Mouse (Mus musculus): Measurements from ENCODE around the gene Fam171a2. TPM values are rescaled to one million over a fixed set of nuclear protein-coding genes. Genes with fewer than 3 reads are reported as not detected.

The Fam171a2 gene
- polyA plus RNA-seq, 1 experiment from 2014 or later = 4.2 TPM

DNA sequence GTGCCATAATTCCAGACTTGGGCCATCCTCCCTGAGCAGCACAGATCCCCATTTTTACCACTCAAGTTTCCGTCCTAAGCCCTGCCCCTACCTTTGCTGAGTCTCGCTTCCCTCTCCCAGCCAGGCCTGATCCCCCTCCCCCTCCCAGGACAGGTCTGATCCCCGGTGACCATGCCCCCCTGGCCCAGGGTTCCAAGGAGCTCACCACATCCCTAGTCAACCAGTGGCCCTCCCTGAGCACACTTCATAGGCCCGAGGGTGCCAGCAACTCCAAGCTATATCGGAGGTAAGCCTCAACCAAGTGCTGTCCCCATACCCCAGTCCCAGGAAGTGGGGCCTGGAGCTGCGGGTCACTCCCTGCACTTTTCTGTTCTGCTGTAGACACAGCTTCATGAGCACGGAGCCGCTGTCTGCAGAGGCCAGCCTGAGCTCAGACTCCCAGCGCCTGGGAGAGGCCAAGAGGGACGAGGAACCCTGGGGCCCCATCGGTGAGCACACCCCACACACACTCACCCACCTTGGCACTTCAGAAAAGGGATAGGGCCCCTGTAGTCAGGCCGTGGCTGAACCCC is 46.9 kb downstream of the Fam171a2 start:
- Histone ChIP-seq H3K27ac (no peak overlapping the region), H3K4me1 (peaks cover 30% of the 10 kb centered on the region), H3K9me3 (replicated peaks) (no peaks in the 10 kb centered on the region), H3K4me3 (peak overlapping the region; percentile 5; the same call in 1 of the 2 replicates), H3K36me3 (peaks cover 39% of the 10 kb centered on the region), H3K27me3 (ENCODE audit: low read depth, poor library complexity, severe bottlenecking) (peaks cover 71% of the 10 kb centered on the region)
- 27% methylated on average over 12 of the region's 12 CpGs for WGBS
- DNase-seq (ENCODE audit: low spot score) = no peak

DNA sequence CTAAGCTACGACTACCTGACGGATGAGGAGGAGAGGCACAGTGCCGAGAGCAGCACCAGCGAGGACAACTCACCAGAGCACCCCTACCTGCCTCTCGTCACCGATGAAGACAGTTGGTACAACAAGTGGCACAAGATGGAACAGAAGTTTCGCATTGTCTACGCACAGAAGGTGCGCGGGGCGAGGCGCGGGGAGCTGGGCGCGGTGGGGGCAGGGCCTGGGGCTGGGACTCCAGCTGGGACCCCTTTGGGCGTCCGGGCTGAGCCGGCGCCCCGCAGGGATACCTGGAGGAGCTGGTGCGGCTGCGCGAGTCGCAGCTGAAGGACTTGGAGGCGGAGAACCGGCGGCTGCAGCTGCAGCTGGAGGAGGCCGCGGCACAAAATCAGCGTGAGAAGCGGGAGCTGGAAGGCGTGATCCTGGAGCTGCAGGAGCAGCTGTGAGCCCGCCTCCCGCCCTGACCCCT is 47.8 kb downstream of the Fam171a2 start:
- WGBS = 1% methylated on average over 34 of the region's 34 CpGs
- Histone ChIP-seq H3K27ac (0 out of 2 replicates have a peak overlapping the region, but pooled peaks have one; percentile 3), H3K9me3 (replicated peaks) (no peaks in the 10 kb centered on the region), H3K27me3 (ENCODE audit: low read depth, poor library complexity, severe bottlenecking) (peaks cover 81% of the 10 kb centered on the region), H3K36me3 (peaks cover 29% of the 10 kb centered on the region), H3K4me3 (peak overlapping the region; percentile 44), H3K4me1 (peaks cover 28% of the 10 kb centered on the region)
- no peak for DNase-seq (ENCODE audit: low spot score)

DNA sequence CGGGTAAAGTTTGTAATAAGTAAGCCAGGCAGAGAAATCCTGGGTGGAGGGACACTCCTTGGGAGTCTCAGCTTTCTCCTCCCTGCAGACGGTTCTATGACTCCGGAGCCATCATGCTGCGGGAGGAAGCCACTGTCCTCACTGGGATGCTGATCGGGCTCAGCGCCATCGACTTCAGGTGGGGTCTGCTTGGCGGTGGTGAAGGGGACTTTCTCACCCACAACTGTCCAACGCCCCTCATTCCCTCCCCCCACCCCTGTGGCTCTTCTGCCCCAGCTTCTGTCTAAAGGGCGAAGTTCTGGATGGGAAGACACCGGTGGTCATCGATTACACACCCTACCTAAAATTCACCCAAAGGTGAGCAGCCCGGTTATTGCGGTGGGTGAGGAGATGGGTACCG is 48.4 kb downstream of the Fam171a2 start:
- 13% methylated on average over 15 of the region's 15 CpGs for WGBS
- peak overlapping the region; percentile 44; the same call in 1 of the 2 replicates for H3K4me3 ChIP-seq
- peaks cover 86% of the 10 kb centered on the region for H3K27me3 ChIP-seq (ENCODE audit: low read depth, poor library complexity, severe bottlenecking)

DNA sequence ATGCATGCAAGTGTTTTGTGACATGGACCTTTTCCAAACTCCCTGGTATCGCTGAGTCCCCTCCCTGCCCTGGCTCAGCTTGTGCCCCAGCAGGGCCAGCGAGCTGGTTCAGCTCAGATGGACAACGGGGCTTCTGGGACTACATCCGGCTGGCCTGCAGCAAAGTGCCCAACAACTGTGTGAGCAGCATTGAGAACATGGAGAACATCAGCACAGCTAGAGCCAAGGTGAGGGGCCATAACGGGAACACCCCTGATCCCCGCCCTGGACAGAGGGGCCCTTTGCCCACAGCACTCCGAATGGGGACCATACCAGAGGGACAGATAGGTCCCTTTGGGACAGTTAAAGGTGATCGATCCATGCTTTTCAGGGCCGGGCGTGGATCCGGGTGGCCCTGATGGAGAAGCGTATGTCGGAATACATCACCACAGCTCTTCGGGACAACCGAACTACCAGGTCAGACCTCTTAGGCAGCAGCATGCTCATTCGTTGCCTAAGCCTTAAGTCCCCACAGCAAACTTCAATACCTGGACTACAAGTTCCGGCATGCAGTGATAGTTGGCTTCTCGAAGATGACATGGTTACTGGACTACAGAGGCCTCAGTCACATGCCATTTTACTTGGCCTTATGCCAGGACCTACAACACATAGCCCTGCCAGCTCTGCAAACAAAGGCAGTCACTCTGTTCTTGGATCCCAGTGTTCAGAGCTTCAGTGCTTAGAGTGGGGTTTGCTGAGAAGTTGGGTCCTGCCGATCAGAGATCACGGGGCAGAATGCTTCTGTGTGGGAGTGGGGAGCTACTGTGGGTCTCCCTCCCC is 49.3 kb downstream of the Fam171a2 start:
- Histone ChIP-seq H3K36me3 (peaks cover 15% of the 10 kb centered on the region), H3K9me3 (replicated peaks) (no peaks in the 10 kb centered on the region), H3K4me3 (no peak overlapping the region), H3K27ac (no peak overlapping the region), H3K4me1 (peaks cover 38% of the 10 kb centered on the region), H3K27me3 (ENCODE audit: low read depth, poor library complexity, severe bottlenecking) (peaks cover 94% of the 10 kb centered on the region)
- WGBS = 86% methylated on average over 20 of the region's 20 CpGs
- no peak for DNase-seq (ENCODE audit: low spot score)

More for the DNA sequence above, 48.4 kb downstream of the Fam171a2 start:
- no peak overlapping the region for H3K27ac ChIP-seq
- peaks cover 29% of the 10 kb centered on the region for H3K4me1 ChIP-seq
- no peaks in the 10 kb centered on the region for H3K9me3 ChIP-seq (replicated peaks)
- DNase-seq (ENCODE audit: low spot score) = no peak
- peaks cover 24% of the 10 kb centered on the region for H3K36me3 ChIP-seq

DNA sequence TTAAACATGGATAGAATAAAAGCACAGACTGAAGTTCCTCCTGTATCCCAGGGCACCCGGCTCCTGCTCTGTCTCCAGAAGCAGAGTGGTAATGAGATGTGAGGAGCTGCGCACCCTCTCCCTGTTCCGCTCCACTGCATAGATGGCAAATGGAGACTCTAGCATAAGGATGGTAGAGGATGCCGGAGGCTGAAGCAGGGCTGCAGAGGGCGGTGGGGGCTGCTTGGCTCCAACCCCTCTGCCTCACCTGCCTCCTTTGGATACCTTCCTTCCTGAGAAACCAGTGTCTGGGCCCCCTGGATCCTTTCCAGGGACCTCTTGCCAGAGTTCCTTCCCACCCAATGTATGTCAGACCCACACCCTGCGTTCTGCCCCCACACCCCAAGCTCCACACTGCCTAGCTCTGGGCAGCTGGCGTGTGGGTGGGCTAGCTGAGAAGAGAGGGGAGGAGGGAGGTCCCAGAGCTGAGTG is 50.8 kb downstream of the Fam171a2 start:
- H3K27me3 ChIP-seq (ENCODE audit: low read depth, poor library complexity, severe bottlenecking) = peaks cover 84% of the 10 kb centered on the region
- H3K4me3 ChIP-seq = no peak overlapping the region
- peaks cover 46% of the 10 kb centered on the region for H3K4me1 ChIP-seq
- WGBS = 80% methylated on average over 7 of the region's 7 CpGs
- DNase-seq (ENCODE audit: low spot score) = no peak
- H3K27ac ChIP-seq = no peak overlapping the region
- no peaks in the 10 kb centered on the region for H3K36me3 ChIP-seq
- H3K9me3 ChIP-seq (replicated peaks) = no peaks in the 10 kb centered on the region

DNA sequence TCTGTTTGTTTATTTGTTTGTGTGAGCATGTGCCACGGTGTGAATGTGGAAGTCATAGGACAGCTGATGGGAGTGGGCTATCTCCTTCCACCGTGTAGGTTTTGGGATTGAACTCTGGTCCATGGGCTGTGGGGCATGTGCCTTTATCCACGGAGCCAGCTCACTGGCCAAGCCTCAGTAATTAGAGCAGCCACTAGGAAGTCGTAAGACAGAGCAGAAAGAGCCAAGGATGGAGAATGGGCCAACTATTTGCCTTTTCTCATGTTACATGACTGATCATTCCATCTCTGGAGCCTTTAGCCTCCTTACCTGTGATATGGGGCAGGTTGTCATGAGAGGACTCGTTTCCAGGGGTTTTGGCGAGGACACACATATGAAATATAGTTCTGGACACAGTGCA is 51.2 kb downstream of the Fam171a2 start:
- Histone ChIP-seq H3K4me1 (peaks cover 46% of the 10 kb centered on the region), H3K36me3 (no peaks in the 10 kb centered on the region), H3K27ac (no peak overlapping the region), H3K27me3 (ENCODE audit: low read depth, poor library complexity, severe bottlenecking) (peaks cover 80% of the 10 kb centered on the region), H3K9me3 (replicated peaks) (no peaks in the 10 kb centered on the region), H3K4me3 (no peak overlapping the region)
- DNase-seq (ENCODE audit: low spot score) = no peak
- WGBS = 64% methylated on average over 6 of the region's 6 CpGs

DNA sequence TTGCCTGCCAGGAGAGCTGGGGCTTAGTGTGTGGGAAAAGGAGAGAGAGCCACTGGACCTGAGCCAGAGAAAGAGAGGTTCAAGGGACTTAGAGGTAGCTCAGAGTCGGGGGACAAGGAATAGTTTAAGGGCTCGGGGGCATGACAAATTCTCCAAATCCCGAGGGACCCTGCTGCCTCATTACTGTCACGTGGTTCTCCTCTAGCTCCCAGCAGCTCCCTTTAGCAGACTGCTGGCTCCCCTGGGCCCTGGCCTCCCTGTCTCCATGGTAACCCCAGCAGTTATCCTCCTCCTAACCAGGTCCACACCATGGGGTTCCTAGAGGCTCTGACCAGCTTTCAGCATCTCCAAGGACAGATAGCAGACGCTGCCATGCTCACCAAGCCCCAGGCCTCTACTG is 52.2 kb downstream of the Fam171a2 start:
- Histone ChIP-seq H3K27ac (no peak overlapping the region), H3K36me3 (no peaks in the 10 kb centered on the region), H3K4me3 (no peak overlapping the region), H3K27me3 (ENCODE audit: low read depth, poor library complexity, severe bottlenecking) (peaks cover 69% of the 10 kb centered on the region), H3K4me1 (peaks cover 42% of the 10 kb centered on the region), H3K9me3 (replicated peaks) (no peaks in the 10 kb centered on the region)
- WGBS = 10% methylated on average over 5 of the region's 5 CpGs
- DNase-seq (ENCODE audit: low spot score) = no peak

GRCm38 (mm10) chr11:102394421-102395124 is 52.9 kb downstream of the Fam171a2 start:
- Histone ChIP-seq H3K27me3 (ENCODE audit: low read depth, poor library complexity, severe bottlenecking) (peaks cover 63% of the 10 kb centered on the region), H3K4me3 (peak overlapping the region; percentile 53; the same call in 1 of the 2 replicates), H3K9me3 (replicated peaks) (no peaks in the 10 kb centered on the region), H3K27ac (no peak overlapping the region), H3K4me1 (peaks cover 37% of the 10 kb centered on the region), H3K36me3 (no peaks in the 10 kb centered on the region)
- no peak for DNase-seq (ENCODE audit: low spot score)
- 79% methylated on average over 9 of the region's 9 CpGs for WGBS

DNA sequence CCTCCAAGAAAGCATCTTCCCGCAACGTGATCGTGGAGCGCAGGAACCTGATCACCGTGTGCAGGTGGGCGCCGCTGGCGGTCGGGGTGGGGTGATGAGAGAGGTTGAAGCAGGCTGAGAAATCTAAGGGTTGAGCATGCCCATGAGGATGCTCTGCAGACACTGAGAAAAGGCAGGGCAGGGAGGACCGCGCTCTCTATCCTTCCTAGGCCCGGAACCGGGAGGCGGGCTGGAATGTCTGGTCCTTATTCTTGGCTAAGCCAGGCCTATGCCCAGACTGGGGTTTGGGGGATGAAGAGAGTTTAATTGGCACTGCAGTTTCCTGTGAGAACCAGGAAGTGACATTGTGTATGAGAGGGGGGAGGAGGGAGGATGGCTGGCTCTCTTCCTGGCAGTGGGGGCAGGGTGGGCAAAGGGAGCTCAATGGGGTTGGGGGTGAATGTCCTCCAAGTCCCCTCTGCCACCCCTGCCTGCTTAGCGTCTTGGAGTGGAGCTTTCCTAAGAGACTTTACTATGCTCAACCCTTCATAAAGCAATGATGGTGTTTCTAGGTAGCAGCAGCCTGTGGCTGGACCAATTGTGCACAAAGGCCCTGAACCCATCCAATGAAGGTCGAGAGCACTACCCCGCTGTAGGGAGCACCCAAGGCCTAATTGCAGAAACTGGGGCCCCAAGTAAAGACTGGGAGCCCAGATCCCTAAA is 53.6 kb downstream of the Fam171a2 start:
- Histone ChIP-seq H3K4me1 (peaks cover 30% of the 10 kb centered on the region), H3K36me3 (no peaks in the 10 kb centered on the region), H3K4me3 (peak overlapping the region; percentile 53), H3K9me3 (replicated peaks) (no peaks in the 10 kb centered on the region), H3K27me3 (ENCODE audit: low read depth, poor library complexity, severe bottlenecking) (peaks cover 56% of the 10 kb centered on the region), H3K27ac (peak overlapping the region; percentile 4; the same call in 1 of the 2 replicates)
- no peak for DNase-seq (ENCODE audit: low spot score)
- 10% methylated on average over 17 of the region's 17 CpGs for WGBS

GRCm38 (mm10) chr11:102393238-102393634 is 54.2 kb downstream of the Fam171a2 start, which contains the start of gene Rundc3a:
Gene Rundc3a (plus strand): TSS chr11:102393403.
- H3K27me3 ChIP-seq (ENCODE audit: low read depth, poor library complexity, severe bottlenecking) = peaks cover 49% of the 10 kb centered on the region
- H3K36me3 ChIP-seq = no peaks in the 10 kb centered on the region
- DNase-seq (ENCODE audit: low spot score) = peak; percentile 97
- no peaks in the 10 kb centered on the region for H3K9me3 ChIP-seq (replicated peaks)
- WGBS = under 1% methylated on average over 34 of the region's 34 CpGs
- H3K4me1 ChIP-seq = peaks cover 29% of the 10 kb centered on the region
- H3K4me3 ChIP-seq = peak within 1 kb of the TSS; percentile 53
- peak within 1 kb of the TSS; percentile 4; the same call in 1 of the 2 replicates for H3K27ac ChIP-seq

GRCm38 (mm10) chr11:102392441-102393237 is 54.8 kb downstream of the Fam171a2 start:
- Histone ChIP-seq H3K9me3 (replicated peaks) (no peaks in the 10 kb centered on the region), H3K36me3 (no peaks in the 10 kb centered on the region), H3K4me3 (peak overlapping the region; percentile 53), H3K27ac (0 out of 2 replicates have a peak overlapping the region, but pooled peaks have one; percentile 4), H3K27me3 (ENCODE audit: low read depth, poor library complexity, severe bottlenecking) (peaks cover 43% of the 10 kb centered on the region), H3K4me1 (peaks cover 29% of the 10 kb centered on the region)
- 17% methylated on average over 15 of the region's 15 CpGs for WGBS
- no peak for DNase-seq (ENCODE audit: low spot score)

Measured in limb, embryonic 10.5 days (tissue).